Mouse (Mus musculus) forebrain, embryonic 16.5 days (tissue): ENCODE results near the gene Sort1. TPM values are rescaled to one million over a fixed set of nuclear protein-coding genes. Genes with fewer than 3 reads are reported as not detected.

Source experiments
- ATAC-seq: fragments of 200-750 bp; cut with Nextera tagmentation; 2 replicates; pipeline ENCODE4 v1.8.0; 2017; ENCODE audit warnings: mild to moderate bottlenecking, moderate library complexity
- H3K27ac ChIP-seq: fragments of 300-500 bp; sonication (generic); 2 replicates; pipeline ENCODE4 v1.5.1; 2014; ENCODE audit warnings: low read length, control low read depth
- H3K27me3 ChIP-seq: fragments of 300-500 bp; sonication (generic); replicated peaks from 2 replicates; pipeline ENCODE4 v1.6.1; 2014; ENCODE audit warnings: low read length; ENCODE audit not compliant: control insufficient read depth, insufficient read depth
- H3K36me3 ChIP-seq: fragments of 300-500 bp; sonication (generic); 2 replicates; pipeline ENCODE4 v1.6.1; 2014; ENCODE audit not compliant: control insufficient read depth, insufficient read depth
- H3K4me1 ChIP-seq: fragments of 300-500 bp; sonication (generic); replicated peaks from 2 replicates; pipeline ENCODE4 v1.6.1; 2014; ENCODE audit warnings: low read length; ENCODE audit not compliant: control insufficient read depth, insufficient read depth
- H3K4me2 ChIP-seq: fragments of 300-500 bp; sonication (generic); 2 replicates; pipeline ENCODE4 v1.6.1; 2014; ENCODE audit warnings: mild to moderate bottlenecking, low read length, control low read depth
- H3K4me3 ChIP-seq: fragments of 300-500 bp; sonication (generic); replicated peaks from 2 replicates; pipeline ENCODE4 v1.5.1; 2014; ENCODE audit warnings: mild to moderate bottlenecking, low read length, control low read depth
- H3K9ac ChIP-seq: fragments of 300-500 bp; sonication (generic); replicated peaks from 2 replicates; pipeline ENCODE4 v1.6.1; 2014; ENCODE audit warnings: low read depth, low read length, control low read depth
- H3K9me3 ChIP-seq: fragments of 300-500 bp; sonication (generic); 2 replicates; pipeline ENCODE4 v1.6.1; 2016; ENCODE audit warnings: low read length; ENCODE audit not compliant: control insufficient read depth
- WGBS: fragments of 180-500 bp; shearing (Covaris S2); extraction: QIAGEN DNeasy Blood & Tissue Kit; methylation state at CpG from one replicate; pipeline ENCODE4 v1.1.7; 2014; 5-methylcytosine and 5-hydroxymethylcytosine counted together
- polyA plus RNA-seq: library from polyadenylated mRNA; unstranded; fragments of >200 nt; fragmentation: Nextera tagmentation; extraction: Ambion mirVana; gene quantifications from 2 replicates; pipeline ENCODE4 v1.2.1, GENCODE M21; 2015

The Sort1 gene
- polyA plus RNA-seq, 1 experiment from 2014 or later = 19.5 TPM

GRCm38 (mm10) chr3:108345855-108346254 lies 62.0 kb downstream of the Sort1 start:
- Histone ChIP-seq H3K27me3 (no peaks in the 10 kb centered on the region), H3K4me3 (no peak overlapping the region), H3K9me3 (no peaks in the 10 kb centered on the region), H3K9ac (no peak overlapping the region), H3K4me2 (no peak overlapping the region), H3K4me1 (no peaks in the 10 kb centered on the region), H3K27ac (no peak overlapping the region), H3K36me3 (peaks cover 62% of the 10 kb centered on the region)
- no peak for ATAC-seq
- WGBS = 89% methylated on average over 7 of the region's 7 CpGs

- Histone ChIP-seq H3K9ac (no peak overlapping the region), H3K4me1 (no peaks in the 10 kb centered on the region), H3K36me3 (peaks cover 56% of the 10 kb centered on the region), H3K27me3 (no peaks in the 10 kb centered on the region), H3K27ac (no peak overlapping the region), H3K4me2 (no peak overlapping the region), H3K4me3 (no peak overlapping the region), H3K9me3 (no peaks in the 10 kb centered on the region)
- ATAC-seq = no peak
- WGBS = 92% methylated on average over 9 of the region's 9 CpGs
Measured at GRCm38 (mm10) chr3:108348376-108348775, 64.5 kb downstream of the Sort1 start.

- no peaks in the 10 kb centered on the region for H3K27me3 ChIP-seq
- ATAC-seq = no peak
- H3K4me3 ChIP-seq = no peak overlapping the region
- H3K36me3 ChIP-seq = peaks cover 49% of the 10 kb centered on the region
- H3K4me1 ChIP-seq = peaks cover 19% of the 10 kb centered on the region
- H3K9me3 ChIP-seq = no peaks in the 10 kb centered on the region
- no peak overlapping the region for H3K9ac ChIP-seq
- 98% methylated on average over 3 of the region's 3 CpGs for WGBS
- H3K4me2 ChIP-seq = no peak overlapping the region
- H3K27ac ChIP-seq = no peak overlapping the region
Measured at GRCm38 (mm10) chr3:108355245-108355644, 71.4 kb downstream of the Sort1 start.

- Histone ChIP-seq H3K4me2 (no peak overlapping the region), H3K36me3 (peaks cover 41% of the 10 kb centered on the region), H3K4me3 (no peak overlapping the region), H3K4me1 (peaks cover 22% of the 10 kb centered on the region), H3K9me3 (no peaks in the 10 kb centered on the region), H3K9ac (no peak overlapping the region), H3K27ac (no peak overlapping the region), H3K27me3 (no peaks in the 10 kb centered on the region)
- no peak for ATAC-seq
- 90% methylated on average over 10 of the region's 10 CpGs for WGBS
Measured at GRCm38 (mm10) chr3:108357051-108357450, 73.2 kb downstream of the Sort1 start.

GRCm38 (mm10) chr3:108358445-108358844 lies 74.6 kb downstream of the Sort1 start:
- Histone ChIP-seq H3K4me2 (no peak overlapping the region), H3K4me1 (peaks cover 22% of the 10 kb centered on the region), H3K4me3 (no peak overlapping the region), H3K9ac (no peak overlapping the region), H3K27me3 (no peaks in the 10 kb centered on the region), H3K9me3 (no peaks in the 10 kb centered on the region), H3K27ac (peak overlapping the region; percentile 12; the same call in 1 of the 2 replicates), H3K36me3 (peaks cover 33% of the 10 kb centered on the region)
- 63% methylated on average over 6 of the region's 6 CpGs for WGBS
- peak; percentile 60 for ATAC-seq

GRCm38 (mm10) chr3:108360894-108361293 lies 77.0 kb downstream of the Sort1 start:
- WGBS = 13% methylated on average over 7 of the region's 7 CpGs
- Histone ChIP-seq H3K4me3 (no peak overlapping the region), H3K9ac (no peak overlapping the region), H3K27ac (no peak overlapping the region), H3K9me3 (no peaks in the 10 kb centered on the region), H3K4me2 (no peak overlapping the region), H3K27me3 (no peaks in the 10 kb centered on the region), H3K4me1 (peaks cover 27% of the 10 kb centered on the region), H3K36me3 (peaks cover 13% of the 10 kb centered on the region)
- ATAC-seq = no peak

GRCm38 (mm10) chr3:108363626-108364025 lies 79.7 kb downstream of the Sort1 start:
- Histone ChIP-seq H3K9me3 (no peaks in the 10 kb centered on the region), H3K27me3 (no peaks in the 10 kb centered on the region), H3K27ac (no peak overlapping the region), H3K9ac (no peak overlapping the region), H3K4me3 (no peak overlapping the region), H3K36me3 (no peaks in the 10 kb centered on the region), H3K4me2 (no peak overlapping the region), H3K4me1 (peaks cover 16% of the 10 kb centered on the region)
- 68% methylated on average over 3 of the region's 3 CpGs for WGBS
- peak; percentile 19; the same call in 1 of the 2 replicates for ATAC-seq

GRCm38 (mm10) chr3:108364270-108364995 lies 80.6 kb downstream of the Sort1 start, which contains the start of gene Mybphl:
Mybphl (plus strand) TSS chr3:108364911.
- Histone ChIP-seq H3K9ac (no peak within 1 kb of the TSS), H3K27me3 (no peaks in the 10 kb centered on the region), H3K27ac (no peak within 1 kb of the TSS), H3K4me2 (no peak within 1 kb of the TSS), H3K4me1 (peaks cover 9% of the 10 kb centered on the region), H3K36me3 (no peaks in the 10 kb centered on the region), H3K4me3 (no peak within 1 kb of the TSS), H3K9me3 (no peaks in the 10 kb centered on the region)
- WGBS = 83% methylated on average over 9 of the region's 9 CpGs
- 0 out of 2 replicates have a peak, but pooled peaks have one; percentile 7 for ATAC-seq

- Histone ChIP-seq H3K27ac (no peak overlapping the region), H3K27me3 (no peaks in the 10 kb centered on the region), H3K4me1 (peaks cover 5% of the 10 kb centered on the region; the same call in 1 of the 2 replicates), H3K9me3 (no peaks in the 10 kb centered on the region), H3K4me3 (peak overlapping the region; percentile 16; the same call in 1 of the 2 replicates), H3K36me3 (no peaks in the 10 kb centered on the region), H3K9ac (no peak overlapping the region), H3K4me2 (no peak overlapping the region)
- WGBS = 47% methylated on average over 9 of the region's 9 CpGs
- ATAC-seq = peak; percentile 29; the same call in 1 of the 2 replicates
Measured at GRCm38 (mm10) chr3:108367173-108367572, 83.3 kb downstream of the Sort1 start.
